Mouse (Mus musculus) left cerebral cortex, postnatal 14 days (tissue): ENCODE data around the gene Mbnl2. TPM values are rescaled to one million over a fixed set of nuclear protein-coding genes. Genes with fewer than 3 reads are reported as not detected.

Experiments
- DNase-seq, 2 experiments: peaks; one replicate each; pipeline ENCODE4 v3.0.0; 2021 to 2022; ENCODE audit warnings: low spot score in 2 of 2, mixed read lengths in 1 of 2
- intact Hi-C: fragments of 180-260 bp; cut with DNase I; formaldehyde crosslinking; loops from one replicate; pipeline ENCODE4 v1.15.1; 2025
- total RNA-seq, 2 experiments: library from RNA; stranded (reverse); gene quantifications; 2 replicates each; pipeline ENCODE4 v1.2.3; 2021

Gene Mbnl2
- total RNA-seq, 2 experiments from 2014 or later = 192 to 202 TPM

GRCm38 (mm10) chr14:120368914-120369391, 93.5 kb downstream of the Mbnl2 start:
- intact Hi-C loops = no loop called here
- no peak for DNase-seq

- intact Hi-C loops = no loop called here
- DNase-seq = no peak
Observed at GRCm38 (mm10) chr14:120370044-120370443, 94.6 kb downstream of the Mbnl2 start.

- DNase-seq = no peak
- intact Hi-C loops = no loop called here
Observed at GRCm38 (mm10) chr14:120370631-120371030, 95.2 kb downstream of the Mbnl2 start.

GRCm38 (mm10) chr14:120371174-120371573, 95.7 kb downstream of the Mbnl2 start:
- DNase-seq = no peak
- intact Hi-C loops = no loop called here

GRCm38 (mm10) chr14:120373026-120374024, 97.9 kb downstream of the Mbnl2 start:
- peak in 1 of 2 experiments; percentile 37 for DNase-seq

GRCm38 (mm10) chr14:120374786-120375185, 99.3 kb downstream of the Mbnl2 start:
- intact Hi-C loops = no loop called here
- peak; percentile 53 to 75 for DNase-seq

More at GRCm38 (mm10) chr14:120373026-120374024, 97.9 kb downstream of the Mbnl2 start:
- intact Hi-C loops = no loop called here

GRCm38 (mm10) chr14:120377192-120377591, 101.7 kb downstream of the Mbnl2 start:
- intact Hi-C loops = no loop called here
- no peak for DNase-seq

GRCm38 (mm10) chr14:120378002-120378401, 102.5 kb downstream of the Mbnl2 start:
- intact Hi-C loops = no loop called here

GRCm38 (mm10) chr14:120379716-120380115, 104.2 kb downstream of the Mbnl2 start:
- no peak for DNase-seq
- intact Hi-C loops = no loop called here

More at GRCm38 (mm10) chr14:120378002-120378401, 102.5 kb downstream of the Mbnl2 start:
- no peak for DNase-seq

- no peak for DNase-seq
- intact Hi-C loops = no loop called here
Observed at GRCm38 (mm10) chr14:120381378-120382134, 106.1 kb downstream of the Mbnl2 start.

- intact Hi-C loops = no loop called here
- no peak for DNase-seq
Observed at GRCm38 (mm10) chr14:120382179-120382578, 106.7 kb downstream of the Mbnl2 start.

GRCm38 (mm10) chr14:120383186-120383851, 107.8 kb downstream of the Mbnl2 start:
- intact Hi-C loops = no loop called here
- no peak for DNase-seq

GRCm38 (mm10) chr14:120384615-120385014, 109.1 kb downstream of the Mbnl2 start:
- no peak for DNase-seq
- intact Hi-C loops = no loop called here

GRCm38 (mm10) chr14:120387293-120387692, 111.8 kb downstream of the Mbnl2 start:
- intact Hi-C loops = no loop called here
- DNase-seq = peak in 1 of 2 experiments; percentile 37

GRCm38 (mm10) chr14:120388818-120389691, 113.6 kb downstream of the Mbnl2 start:
- intact Hi-C loops = no loop called here
- no peak for DNase-seq

- no peak for DNase-seq
- intact Hi-C loops = no loop called here
Observed at GRCm38 (mm10) chr14:120390231-120390944, 114.9 kb downstream of the Mbnl2 start.

- intact Hi-C loops = no loop called here
- peak; percentile 69 to 87 for DNase-seq
Observed at GRCm38 (mm10) chr14:120391701-120392100, 116.2 kb downstream of the Mbnl2 start.

GRCm38 (mm10) chr14:120392441-120392840, 117.0 kb downstream of the Mbnl2 start:
- intact Hi-C loops = no loop called here
- no peak for DNase-seq
